Mouse (Mus musculus) myocyte (in vitro differentiated cells): ENCODE data around the gene Slc35g2. TPM values are rescaled to one million over a fixed set of nuclear protein-coding genes. Genes with fewer than 3 reads are reported as not detected.

ENCODE experiments used
- H3K27me3 ChIP-seq: one replicate; pipeline ENCODE4 v1.6.1; 2011; ENCODE audit not compliant: control insufficient read depth, insufficient read depth, insufficient read length
- H3K36me3 ChIP-seq: one replicate; pipeline ENCODE4 v1.6.1; 2011; ENCODE audit not compliant: control insufficient read depth, insufficient read depth
- H3K4me2 ChIP-seq: one replicate; pipeline ENCODE4 v1.6.1; 2011; ENCODE audit warnings: low read depth, control low read depth
- H3K4me3 ChIP-seq: one replicate; pipeline ENCODE4 v1.5.1; 2011; ENCODE audit warnings: mild to moderate bottlenecking, control low read depth, moderate library complexity
- H3K79me2 ChIP-seq: one replicate; pipeline ENCODE4 v1.6.1; 2011; ENCODE audit not compliant: control insufficient read depth, insufficient read depth
- H3ac ChIP-seq: one replicate; pipeline ENCODE4 v1.6.1; 2011; ENCODE audit not compliant: control insufficient read depth, insufficient read length
- CEBPB ChIP-seq: IDR thresholded peaks from 2 replicates; pipeline ENCODE4 v1.6.1; 2011; ENCODE audit warnings: mild to moderate bottlenecking, moderate library complexity; ENCODE audit not compliant: poor library complexity, insufficient read depth, severe bottlenecking
- E2F4 ChIP-seq: IDR thresholded peaks from one replicate; pipeline ENCODE4 v1.6.1; 2011; ENCODE audit warnings: mild to moderate bottlenecking, control low read depth, moderate library complexity; ENCODE audit not compliant: insufficient read depth
- MAX ChIP-seq: IDR thresholded peaks from one replicate; pipeline ENCODE4 v1.6.1; 2011; ENCODE audit warnings: low read depth, mild to moderate bottlenecking, control low read depth
- MYOD1 ChIP-seq, 3 experiments: IDR thresholded peaks; one replicate each; pipeline ENCODE4 v1.6.1; 2011; ENCODE audit warnings: control low read depth in 2 of 3, low read depth in 2 of 3, mild to moderate bottlenecking in 2 of 3, moderate library complexity in 1 of 3; ENCODE audit not compliant: insufficient read length in 2 of 3, control insufficient read depth in 1 of 3
- MYOG ChIP-seq, 3 experiments: IDR thresholded peaks; one replicate each; pipeline ENCODE4 v1.6.1; 2011; ENCODE audit warnings: control low read depth in 2 of 3, low read depth in 2 of 3, mild to moderate bottlenecking in 2 of 3; ENCODE audit not compliant: insufficient read length in 2 of 3, control insufficient read depth in 1 of 3, insufficient read depth in 1 of 3
- POLR2A ChIP-seq: IDR thresholded peaks from one replicate; pipeline ENCODE4 v1.6.1; 2011; ENCODE audit warnings: low read depth, mild to moderate bottlenecking, control low read depth, moderate library complexity; ENCODE audit not compliant: insufficient read length
- POLR2AphosphoS2 ChIP-seq: IDR thresholded peaks from one replicate; pipeline ENCODE4 v1.6.1; 2011; ENCODE audit warnings: low read depth, control low read depth; ENCODE audit not compliant: insufficient read length
- REST ChIP-seq: IDR thresholded peaks from one replicate; pipeline ENCODE4 v1.6.1; 2011; ENCODE audit warnings: mild to moderate bottlenecking, control low read depth, moderate library complexity; ENCODE audit not compliant: insufficient read depth, insufficient read length
- SRF ChIP-seq: IDR thresholded peaks from one replicate; pipeline ENCODE4 v1.6.1; 2011; ENCODE audit warnings: low read depth; ENCODE audit not compliant: control insufficient read depth, insufficient read length
- TCF12 ChIP-seq: IDR thresholded peaks from one replicate; pipeline ENCODE4 v1.6.1; 2011; ENCODE audit warnings: mild to moderate bottlenecking, control low read depth; ENCODE audit not compliant: poor library complexity, insufficient read depth, severe bottlenecking
- TCF3 ChIP-seq: IDR thresholded peaks from one replicate; pipeline ENCODE4 v1.6.1; 2011; ENCODE audit warnings: low read depth, control low read depth; ENCODE audit not compliant: insufficient read length
- USF1 ChIP-seq: IDR thresholded peaks from one replicate; pipeline ENCODE4 v1.6.1; 2011; ENCODE audit warnings: low read depth, mild to moderate bottlenecking, control low read depth, moderate library complexity
- polyA plus RNA-seq: library from polyadenylated mRNA; unstranded; fragments of >200 nt; fragmentation: generic; extraction: Trizol; gene quantifications from one replicate; pipeline ENCODE4 v1.2.1, GENCODE M21; 2012; ENCODE audit warnings: missing spikeins

Gene Slc35g2
- polyA plus RNA-seq, 1 experiment, result 0.10 TPM

GRCm38 (mm10) chr9:100580196-100580740, 9.4 kb upstream of the Slc35g2 start:
- Histone ChIP-seq H3K36me3 (no peaks in the 10 kb centered on the region), H3K4me2 (no peak overlapping the region), H3K79me2 (no peaks in the 10 kb centered on the region), H3K4me3 (no peak overlapping the region), H3ac (no peak overlapping the region), H3K27me3 (no peaks in the 10 kb centered on the region)
- TF ChIP-seq MAX, result no peak
- no peak for TF ChIP-seq SRF
- no peak for TF ChIP-seq POLR2A
- TF ChIP-seq TCF3, result no peak

DNA sequence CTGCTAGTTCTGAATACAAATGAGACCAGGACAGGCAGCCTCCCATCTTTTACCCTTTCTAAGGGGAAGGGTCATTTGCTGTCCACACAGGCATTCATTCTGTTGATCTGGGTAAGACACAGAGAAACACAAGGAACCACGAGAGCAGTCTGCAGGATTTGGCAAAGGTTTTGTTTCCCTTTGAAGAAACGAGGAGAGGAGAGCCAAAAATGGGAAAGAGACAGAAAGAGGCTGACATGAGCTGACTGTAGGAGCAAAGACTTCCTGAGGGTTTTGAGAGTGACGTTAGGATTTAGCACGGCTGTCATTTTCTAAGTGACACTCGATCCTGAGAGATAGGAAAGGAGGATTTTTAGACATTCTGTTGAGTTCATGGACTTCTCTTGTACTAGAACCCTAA, 3.1 kb upstream of the Slc35g2 start:
- H3K36me3 ChIP-seq, result no peaks in the 10 kb centered on the region
- no peaks in the 10 kb centered on the region for H3K27me3 ChIP-seq
- no peak overlapping the region for H3K4me3 ChIP-seq
- no peak for TF ChIP-seq USF1
- TF ChIP-seq POLR2AphosphoS2, result no peak
- TF ChIP-seq POLR2A, result no peak
- TF ChIP-seq SRF, result no peak
- TF ChIP-seq E2F4, result no peak
- H3K4me2 ChIP-seq, result no peak overlapping the region
- no peaks in the 10 kb centered on the region for H3K79me2 ChIP-seq
- no peak overlapping the region for H3ac ChIP-seq

DNA sequence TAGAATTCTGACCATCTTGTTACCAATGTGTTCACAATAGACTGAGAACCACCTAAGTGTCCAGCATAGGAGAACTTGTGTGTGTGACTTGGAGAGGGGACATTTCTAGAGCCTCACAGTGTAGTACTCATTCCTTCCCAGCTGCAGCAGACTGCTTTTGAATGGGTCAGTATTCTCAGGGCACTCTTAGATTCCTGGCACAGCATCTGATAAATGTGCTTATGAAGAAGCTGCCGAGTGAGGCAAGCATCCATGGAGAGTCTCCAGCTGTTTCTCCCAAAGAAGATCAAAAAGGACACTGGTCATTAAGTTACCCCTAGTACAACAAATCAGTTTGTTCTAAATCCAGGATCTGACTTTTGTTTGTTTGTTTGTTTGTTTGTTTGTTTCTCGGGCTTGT, 2.4 kb upstream of the Slc35g2 start:
- no peaks in the 10 kb centered on the region for H3K79me2 ChIP-seq
- no peaks in the 10 kb centered on the region for H3K27me3 ChIP-seq
- no peak overlapping the region for H3K4me2 ChIP-seq
- no peaks in the 10 kb centered on the region for H3K36me3 ChIP-seq
- no peak overlapping the region for H3ac ChIP-seq
- no peak overlapping the region for H3K4me3 ChIP-seq
- no peak for TF ChIP-seq REST
- no peak for TF ChIP-seq CEBPB
- TF ChIP-seq TCF3, result no peak
- TF ChIP-seq USF1, result no peak
- TF ChIP-seq E2F4, result no peak
- TF ChIP-seq MAX, result no peak

DNA sequence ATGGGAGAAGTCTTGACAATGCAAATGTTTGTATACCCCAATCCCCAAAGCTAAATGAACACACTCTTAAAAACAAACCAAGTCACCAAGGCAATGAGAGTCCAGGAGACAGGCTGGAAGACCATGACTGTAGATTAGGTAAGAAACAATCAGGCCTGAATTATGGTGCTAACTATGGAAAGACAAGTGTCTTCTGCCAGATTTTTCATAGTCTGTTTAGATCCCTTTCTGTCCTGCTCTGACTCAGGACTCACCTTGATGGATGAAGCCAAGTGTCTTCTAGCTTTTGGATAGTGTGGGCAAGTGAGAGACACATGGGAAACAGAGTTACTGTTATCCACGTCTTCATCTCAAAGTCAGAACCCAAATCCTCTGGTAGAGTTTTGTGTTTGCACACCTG, 621 bp upstream of the Slc35g2 start:
- Histone ChIP-seq H3K4me2 (no peak overlapping the region), H3K4me3 (no peak overlapping the region), H3K36me3 (no peaks in the 10 kb centered on the region), H3ac (no peak overlapping the region), H3K79me2 (no peaks in the 10 kb centered on the region), H3K27me3 (no peaks in the 10 kb centered on the region)
- TF ChIP-seq CEBPB, result no peak
- TF ChIP-seq USF1, result no peak
- TF ChIP-seq MAX, result no peak
- no peak for TF ChIP-seq MYOD1 (IDR thresholded peaks at IDR 0.05; ENCODE audit: control insufficient read depth in 1 of 3, insufficient read length in 2 of 3, low read depth in 2 of 3)
- no peak for TF ChIP-seq TCF12
- no peak for TF ChIP-seq SRF
- TF ChIP-seq E2F4, result no peak
- no peak for TF ChIP-seq POLR2AphosphoS2
- TF ChIP-seq POLR2A, result no peak
- TF ChIP-seq MYOG (IDR thresholded peaks at IDR 0.05; ENCODE audit: control insufficient read depth in 1 of 3, insufficient read depth in 1 of 3, insufficient read length in 2 of 3, low read depth in 2 of 3), result no peak
- TF ChIP-seq REST, result no peak
- no peak for TF ChIP-seq TCF3

GRCm38 (mm10) chr9:100569798-100570625, 878 bp downstream of the Slc35g2 start:
- no peak overlapping the region for H3K4me2 ChIP-seq
- no peak overlapping the region for H3K4me3 ChIP-seq
- no peak overlapping the region for H3ac ChIP-seq
- H3K79me2 ChIP-seq, result no peaks in the 10 kb centered on the region
- no peaks in the 10 kb centered on the region for H3K27me3 ChIP-seq
- no peak for TF ChIP-seq POLR2AphosphoS2
- TF ChIP-seq MYOD1 (IDR thresholded peaks at IDR 0.05; ENCODE audit: control insufficient read depth in 1 of 3, insufficient read length in 2 of 3, low read depth in 2 of 3), result no peak
- TF ChIP-seq REST, result peak; percentile 14
- no peak for TF ChIP-seq E2F4
- no peak for TF ChIP-seq CEBPB
- TF ChIP-seq TCF3, result no peak
- TF ChIP-seq SRF, result no peak
- TF ChIP-seq MAX, result no peak
- H3K36me3 ChIP-seq, result no peaks in the 10 kb centered on the region
